Comparison of ENCODE assay signal across 21 mouse cellular contexts in genomic region chr10:96579436-96579835, GRCm38 (mm10). TPM values are rescaled to one million over a fixed set of nuclear protein-coding genes. Genes with fewer than 3 reads are reported as not detected.
A peak's percentile ranks its signal among the peaks of the same experiment; 100 is the strongest.
DNase-seq lines count a peak whose midpoint lies in the region; ATAC-seq and TF ChIP-seq lines count a peak whose summit lies in the region.
"Had no signal": no experiment of that assay in that cellular context is flagged by ENCODE, and none has a peak within 500 bp of the region (broad histone marks: within the 10 kb centered on the region; RNA-seq: fewer than 3 reads in every experiment).

No protein-coding gene starts in this region.

- WGBS in hindbrain, embryonic 14.5 days: 71% methylated on average over 4 of the region's 4 CpGs
- WGBS in hindbrain, embryonic 13.5 days: 67% methylated on average over 4 of the region's 4 CpGs
- 26% methylated on average over 4 of the region's 4 CpGs for WGBS in stomach, embryonic 14.5 days
- 46% methylated on average over 4 of the region's 4 CpGs for WGBS in stomach, postnatal 0 days
- 20% methylated on average over 4 of the region's 4 CpGs for WGBS in embryonic facial prominence, embryonic 15.5 days
- WGBS in intestine, postnatal 0 days: 51% methylated on average over 4 of the region's 4 CpGs

- H3K4me3 ChIP-seq in hindbrain, embryonic 14.5 days (replicated peaks; ENCODE audit: low read length): no peak overlapping the region
- no peak overlapping the region for H3K4me3 ChIP-seq in hindbrain, embryonic 13.5 days
- H3K4me3 ChIP-seq in stomach, embryonic 14.5 days (ENCODE audit: low read depth, low read length): no peak overlapping the region
- no peak overlapping the region for H3K4me3 ChIP-seq in stomach, postnatal 0 days (ENCODE audit: low read depth, low read length)
- H3K4me3 ChIP-seq in embryonic facial prominence, embryonic 15.5 days (replicated peaks): no peak overlapping the region
- H3K4me3 ChIP-seq in intestine, postnatal 0 days (ENCODE audit: low read depth, low read length): no peak overlapping the region
- H3K4me3 ChIP-seq: limb, embryonic 15.5 days; megakaryocyte, embryonic 14.5 days; midbrain, embryonic 15.5 days; myocyte had no signal

- H3K36me3 ChIP-seq in hindbrain, embryonic 14.5 days (replicated peaks; ENCODE audit: control insufficient read depth, insufficient read depth): no peaks in the 10 kb centered on the region
- H3K36me3 ChIP-seq in hindbrain, embryonic 13.5 days: no peaks in the 10 kb centered on the region
- H3K36me3 ChIP-seq in stomach, embryonic 14.5 days (ENCODE audit: control insufficient read depth, insufficient read depth, low read length): no peaks in the 10 kb centered on the region
- no peaks in the 10 kb centered on the region for H3K36me3 ChIP-seq in stomach, postnatal 0 days (ENCODE audit: control insufficient read depth, insufficient read depth, low read length)
- H3K36me3 ChIP-seq in embryonic facial prominence, embryonic 15.5 days: no peaks in the 10 kb centered on the region
- no peaks in the 10 kb centered on the region for H3K36me3 ChIP-seq in intestine, postnatal 0 days (ENCODE audit: control insufficient read depth, insufficient read depth)
- H3K36me3 ChIP-seq: limb, embryonic 15.5 days; midbrain, embryonic 15.5 days had no signal

- H3K27ac ChIP-seq in hindbrain, embryonic 14.5 days: no peak overlapping the region
- no peak overlapping the region for H3K27ac ChIP-seq in hindbrain, embryonic 13.5 days
- 0 out of 2 replicates have a peak overlapping the region, but pooled peaks have one; percentile 10 for H3K27ac ChIP-seq in stomach, embryonic 14.5 days (ENCODE audit: low read length)
- H3K27ac ChIP-seq in stomach, postnatal 0 days (replicated peaks): no peak overlapping the region
- H3K27ac ChIP-seq in embryonic facial prominence, embryonic 15.5 days (replicated peaks): peak overlapping the region; percentile 70
- no peak overlapping the region for H3K27ac ChIP-seq in intestine, postnatal 0 days (ENCODE audit: low read depth, low read length)
- H3K27ac ChIP-seq: hindbrain, postnatal 0 days; limb, embryonic 15.5 days; liver, embryonic 14.5 days; midbrain, embryonic 15.5 days had no signal

- no peak overlapping the region for H3K9ac ChIP-seq in hindbrain, embryonic 14.5 days
- no peak overlapping the region for H3K9ac ChIP-seq in hindbrain, embryonic 13.5 days
- no peak overlapping the region for H3K9ac ChIP-seq in stomach, embryonic 14.5 days (replicated peaks; ENCODE audit: low read depth, low read length)
- no peak overlapping the region for H3K9ac ChIP-seq in stomach, postnatal 0 days (ENCODE audit: low read length)
- H3K9ac ChIP-seq in embryonic facial prominence, embryonic 15.5 days: no peak overlapping the region
- no peak overlapping the region for H3K9ac ChIP-seq in intestine, postnatal 0 days (ENCODE audit: low read depth, low read length)
- H3K9ac ChIP-seq: limb, embryonic 15.5 days; liver, embryonic 14.5 days; midbrain, embryonic 15.5 days had no signal

- peak; percentile 20 for DNase-seq in hindbrain, embryonic 14.5 days (ENCODE audit: low spot score)
- DNase-seq in stomach, postnatal 0 days (ENCODE audit: low spot score): no peak
- DNase-seq in adrenal gland, postnatal 4 days (ENCODE audit: low spot score in 2 of 2): no peak
- DNase-seq: adrenal gland, postnatal 10 days; cerebellum, postnatal 25 days; gastrocnemius, postnatal 10 days; kidney, adult 18-20 months; lung, postnatal 10 days; right cerebral cortex, adult 18-20 months had no signal

- TF ChIP-seq CTCF in stomach, postnatal 0 days (IDR thresholded peaks at IDR 0.05; ENCODE audit: low read depth): no peak
- no peak for TF ChIP-seq CTCF in intestine, postnatal 0 days (IDR thresholded peaks at IDR 0.05; ENCODE audit: low read depth)

- no peaks in the 10 kb centered on the region for H3K9me3 ChIP-seq in hindbrain, embryonic 14.5 days (ENCODE audit: control insufficient read depth, low read length)
- H3K9me3 ChIP-seq in hindbrain, embryonic 13.5 days: no peaks in the 10 kb centered on the region
- no peaks in the 10 kb centered on the region for H3K9me3 ChIP-seq in stomach, embryonic 14.5 days (ENCODE audit: control insufficient read depth, low read depth, low read length)
- H3K9me3 ChIP-seq in stomach, postnatal 0 days (ENCODE audit: control insufficient read depth, low read length): no peaks in the 10 kb centered on the region
- no peaks in the 10 kb centered on the region for H3K9me3 ChIP-seq in embryonic facial prominence, embryonic 15.5 days (replicated peaks)
- H3K9me3 ChIP-seq in intestine, postnatal 0 days (ENCODE audit: control insufficient read depth): no peaks in the 10 kb centered on the region
- H3K9me3 ChIP-seq: limb, embryonic 15.5 days; megakaryocyte, embryonic 14.5 days; midbrain, embryonic 15.5 days had no signal

- no peak for TF ChIP-seq EP300 in stomach, postnatal 0 days (optimal IDR thresholded peaks at IDR 0.05)

- H3K4me2 ChIP-seq in hindbrain, embryonic 14.5 days (replicated peaks): no peak overlapping the region
- no peak overlapping the region for H3K4me2 ChIP-seq in hindbrain, embryonic 13.5 days
- H3K4me2 ChIP-seq in stomach, embryonic 14.5 days (replicated peaks; ENCODE audit: low read depth, low read length): no peak overlapping the region
- H3K4me2 ChIP-seq in stomach, postnatal 0 days (replicated peaks; ENCODE audit: low read depth): no peak overlapping the region
- no peak overlapping the region for H3K4me2 ChIP-seq in embryonic facial prominence, embryonic 15.5 days (replicated peaks)
- no peak overlapping the region for H3K4me2 ChIP-seq in intestine, postnatal 0 days (replicated peaks; ENCODE audit: low read depth)
- H3K4me2 ChIP-seq: heart, embryonic 11.5 days; limb, embryonic 15.5 days; midbrain, embryonic 15.5 days had no signal

- no peaks in the 10 kb centered on the region for H3K27me3 ChIP-seq in hindbrain, embryonic 14.5 days (ENCODE audit: control insufficient read depth, insufficient read depth, low read length)
- no peaks in the 10 kb centered on the region for H3K27me3 ChIP-seq in hindbrain, embryonic 13.5 days
- no peaks in the 10 kb centered on the region for H3K27me3 ChIP-seq in stomach, embryonic 14.5 days (ENCODE audit: control insufficient read depth, insufficient read depth, low read length)
- H3K27me3 ChIP-seq in stomach, postnatal 0 days (ENCODE audit: control insufficient read depth, insufficient read depth, low read length): no peaks in the 10 kb centered on the region
- no peaks in the 10 kb centered on the region for H3K27me3 ChIP-seq in embryonic facial prominence, embryonic 15.5 days
- H3K27me3 ChIP-seq in intestine, postnatal 0 days (replicated peaks; ENCODE audit: control insufficient read depth, insufficient read depth, low read length): no peaks in the 10 kb centered on the region
- H3K27me3 ChIP-seq: limb, embryonic 15.5 days; megakaryocyte, embryonic 14.5 days; midbrain, embryonic 15.5 days had no signal

- peaks cover 7% of the 10 kb centered on the region; the same call in 1 of the 2 replicates for H3K4me1 ChIP-seq in hindbrain, embryonic 14.5 days (replicated peaks; ENCODE audit: control insufficient read depth, insufficient read depth, low read length)
- H3K4me1 ChIP-seq in hindbrain, embryonic 13.5 days (replicated peaks): 0 out of 2 replicates have a peak, but pooled peaks cover 9% of the 10 kb centered on the region
- no peaks in the 10 kb centered on the region for H3K4me1 ChIP-seq in stomach, embryonic 14.5 days (ENCODE audit: control insufficient read depth, insufficient read depth, low read length)
- H3K4me1 ChIP-seq in stomach, postnatal 0 days (replicated peaks; ENCODE audit: control insufficient read depth, insufficient read depth): no peaks in the 10 kb centered on the region
- 0 out of 2 replicates have a peak, but pooled peaks cover 9% of the 10 kb centered on the region for H3K4me1 ChIP-seq in embryonic facial prominence, embryonic 15.5 days
- H3K4me1 ChIP-seq in intestine, postnatal 0 days (replicated peaks; ENCODE audit: control insufficient read depth, insufficient read depth, low read length): no peaks in the 10 kb centered on the region
- H3K4me1 ChIP-seq: limb, embryonic 15.5 days; megakaryocyte, embryonic 14.5 days had no signal

- no peak for ATAC-seq in hindbrain, embryonic 14.5 days (ENCODE audit: low FRiP score)
- no peak for ATAC-seq in hindbrain, embryonic 13.5 days (ENCODE audit: low FRiP score)
- ATAC-seq in stomach, embryonic 14.5 days (ENCODE audit: insufficient number of reproducible peaks, insufficient read depth, low FRiP score, low read depth): no peak
- ATAC-seq in stomach, postnatal 0 days (ENCODE audit: low FRiP score, low TSS enrichment): no peak
- ATAC-seq in embryonic facial prominence, embryonic 15.5 days (ENCODE audit: insufficient number of reproducible peaks, low FRiP score, low TSS enrichment, low read depth): no peak
- no peak for ATAC-seq in intestine, postnatal 0 days
- ATAC-seq: forebrain, embryonic 16.5 days; hindbrain, postnatal 0 days; midbrain, embryonic 15.5 days had no signal

RNA-seq across cellular contexts. Expression of gene Btg1, which starts 37.4 kb away (rescaled TPM):
- polyA plus RNA-seq in hindbrain, embryonic 14.5 days (2014; fragmentation: Nextera tagmentation; extraction: Ambion mirVana): 54.5 and 54.7 TPM in 2 replicates
- 51.8 and 52.7 TPM in 2 replicates for polyA plus RNA-seq in hindbrain, embryonic 13.5 days (2015; fragmentation: Nextera tagmentation; extraction: Ambion mirVana)
- 101 and 103 TPM in 2 replicates for polyA plus RNA-seq in stomach, embryonic 14.5 days (2014; fragmentation: Nextera tagmentation; extraction: Ambion mirVana)
- polyA plus RNA-seq in stomach, postnatal 0 days (2015; fragmentation: Nextera tagmentation; extraction: Ambion mirVana): 59.8 and 63.0 TPM in 2 replicates
- polyA plus RNA-seq in embryonic facial prominence, embryonic 15.5 days (2015; fragmentation: Nextera tagmentation; extraction: Ambion mirVana): 87.6 and 89.2 TPM in 2 replicates
- polyA plus RNA-seq in intestine, postnatal 0 days (2015; fragmentation: Nextera tagmentation; extraction: Ambion mirVana): 29.5 and 30.1 TPM in 2 replicates
- 100 to 1,000 TPM; 121 to 124 TPM for total RNA-seq in adrenal gland, postnatal 4 days (2021)

Comparison
In these comparisons a context has a peak if more than half of its experiments do, and no peak if none do; other contexts are left out.
1. H3K27ac ChIP-seq: peak in stomach, embryonic 14.5 days (single experiment) and embryonic facial prominence, embryonic 15.5 days (single experiment); none in hindbrain, embryonic 14.5 days (single experiment), hindbrain, embryonic 13.5 days (single experiment), stomach, postnatal 0 days (single experiment) and intestine, postnatal 0 days (single experiment).